Mouse (Mus musculus): ENCODE measurements around the gene Gm813. TPM values are rescaled to one million over a fixed set of nuclear protein-coding genes. Genes with fewer than 3 reads are reported as not detected.

The Gm813 gene
- polyA plus RNA-seq, 1 experiment: not detected

- Histone ChIP-seq H3K4me3 (no peak within 1 kb of the TSS), H3K27me3 (ENCODE audit: control insufficient read depth, insufficient read depth, insufficient read length) (peaks cover 18% of the 10 kb centered on the region), H3K79me2 (ENCODE audit: control insufficient read depth, insufficient read depth) (no peaks in the 10 kb centered on the region), H3ac (ENCODE audit: control insufficient read depth, insufficient read length) (no peak within 1 kb of the TSS), H3K4me2 (ENCODE audit: low read depth) (no peak within 1 kb of the TSS), H3K36me3 (ENCODE audit: control insufficient read depth, insufficient read depth) (no peaks in the 10 kb centered on the region)
- TF ChIP-seq TCF3 (IDR thresholded peaks at IDR 0.05; ENCODE audit: insufficient read length, low read depth): no peak
- TF ChIP-seq SRF (IDR thresholded peaks at IDR 0.05; ENCODE audit: control insufficient read depth, insufficient read length, low read depth): no peak
- no peak for TF ChIP-seq TCF12 (IDR thresholded peaks at IDR 0.05; ENCODE audit: insufficient read depth, poor library complexity, severe bottlenecking)
- TF ChIP-seq MYOD1 (IDR thresholded peaks at IDR 0.05; ENCODE audit: control insufficient read depth in 1 of 3, insufficient read length in 2 of 3, low read depth in 2 of 3): no peak
- TF ChIP-seq POLR2A (IDR thresholded peaks at IDR 0.05; ENCODE audit: insufficient read length, low read depth): no peak
- TF ChIP-seq POLR2AphosphoS2 (IDR thresholded peaks at IDR 0.05; ENCODE audit: insufficient read length, low read depth): no peak
- TF ChIP-seq REST (IDR thresholded peaks at IDR 0.05; ENCODE audit: insufficient read depth, insufficient read length): no peak
- no peak for TF ChIP-seq E2F4 (IDR thresholded peaks at IDR 0.05; ENCODE audit: insufficient read depth)
- TF ChIP-seq MYOG (IDR thresholded peaks at IDR 0.05; ENCODE audit: control insufficient read depth in 1 of 3, insufficient read depth in 1 of 3, insufficient read length in 2 of 3, low read depth in 2 of 3): no peak
- TF ChIP-seq USF1 (IDR thresholded peaks at IDR 0.05; ENCODE audit: low read depth): no peak
- no peak for TF ChIP-seq MAX (IDR thresholded peaks at IDR 0.05; ENCODE audit: low read depth)
Observed at GRCm38 (mm10) chr16:58638689-58639175, 22.0 kb upstream of the Gm813 start, which contains the start of gene E330017A01Rik. E330017A01Rik (minus strand) TSS chr16:58638739.

- TF ChIP-seq CEBPB (IDR thresholded peaks at IDR 0.05; ENCODE audit: insufficient read depth, poor library complexity, severe bottlenecking): 0 out of 2 replicates have a peak, but pooled peaks have one; percentile 58
- no peak for TF ChIP-seq REST (IDR thresholded peaks at IDR 0.05; ENCODE audit: insufficient read depth, insufficient read length)
- no peak overlapping the region for H3K4me3 ChIP-seq
Observed at GRCm38 (mm10) chr16:58638016-58638415, 21.2 kb upstream of the Gm813 start.

GRCm38 (mm10) chr16:58637448-58637847, 20.7 kb upstream of the Gm813 start:
- no peak overlapping the region for H3ac ChIP-seq (ENCODE audit: control insufficient read depth, insufficient read length)
- no peak for TF ChIP-seq TCF3 (IDR thresholded peaks at IDR 0.05; ENCODE audit: insufficient read length, low read depth)
- TF ChIP-seq TCF12 (IDR thresholded peaks at IDR 0.05; ENCODE audit: insufficient read depth, poor library complexity, severe bottlenecking): no peak
- no peak for TF ChIP-seq USF1 (IDR thresholded peaks at IDR 0.05; ENCODE audit: low read depth)
- TF ChIP-seq MYOD1 (IDR thresholded peaks at IDR 0.05; ENCODE audit: control insufficient read depth in 1 of 3, insufficient read length in 2 of 3, low read depth in 2 of 3): no peak
- TF ChIP-seq POLR2AphosphoS2 (IDR thresholded peaks at IDR 0.05; ENCODE audit: insufficient read length, low read depth): no peak
- no peak for TF ChIP-seq CEBPB (IDR thresholded peaks at IDR 0.05; ENCODE audit: insufficient read depth, poor library complexity, severe bottlenecking)
- TF ChIP-seq E2F4 (IDR thresholded peaks at IDR 0.05; ENCODE audit: insufficient read depth): no peak
- no peak for TF ChIP-seq POLR2A (IDR thresholded peaks at IDR 0.05; ENCODE audit: insufficient read length, low read depth)
- no peak for TF ChIP-seq MAX (IDR thresholded peaks at IDR 0.05; ENCODE audit: low read depth)
- no peak for TF ChIP-seq SRF (IDR thresholded peaks at IDR 0.05; ENCODE audit: control insufficient read depth, insufficient read length, low read depth)
- no peak for TF ChIP-seq MYOG (IDR thresholded peaks at IDR 0.05; ENCODE audit: control insufficient read depth in 1 of 3, insufficient read depth in 1 of 3, insufficient read length in 2 of 3, low read depth in 2 of 3)
- TF ChIP-seq REST (IDR thresholded peaks at IDR 0.05; ENCODE audit: insufficient read depth, insufficient read length): no peak
- peaks cover 19% of the 10 kb centered on the region for H3K27me3 ChIP-seq (ENCODE audit: control insufficient read depth, insufficient read depth, insufficient read length)
- H3K4me2 ChIP-seq (ENCODE audit: low read depth): no peak overlapping the region
- H3K36me3 ChIP-seq (ENCODE audit: control insufficient read depth, insufficient read depth): no peaks in the 10 kb centered on the region
- H3K79me2 ChIP-seq (ENCODE audit: control insufficient read depth, insufficient read depth): no peaks in the 10 kb centered on the region
- H3K4me3 ChIP-seq: no peak overlapping the region

More at GRCm38 (mm10) chr16:58638016-58638415, 21.2 kb upstream of the Gm813 start:
- H3ac ChIP-seq (ENCODE audit: control insufficient read depth, insufficient read length): no peak overlapping the region
- no peak overlapping the region for H3K4me2 ChIP-seq (ENCODE audit: low read depth)
- H3K27me3 ChIP-seq (ENCODE audit: control insufficient read depth, insufficient read depth, insufficient read length): peaks cover 19% of the 10 kb centered on the region
- H3K36me3 ChIP-seq (ENCODE audit: control insufficient read depth, insufficient read depth): no peaks in the 10 kb centered on the region
- no peaks in the 10 kb centered on the region for H3K79me2 ChIP-seq (ENCODE audit: control insufficient read depth, insufficient read depth)

- H3K79me2 ChIP-seq (ENCODE audit: control insufficient read depth, insufficient read depth): no peaks in the 10 kb centered on the region
- H3K36me3 ChIP-seq (ENCODE audit: control insufficient read depth, insufficient read depth): no peaks in the 10 kb centered on the region
- TF ChIP-seq REST (IDR thresholded peaks at IDR 0.05; ENCODE audit: insufficient read depth, insufficient read length) (no peak), SRF (IDR thresholded peaks at IDR 0.05; ENCODE audit: control insufficient read depth, insufficient read length, low read depth) (no peak), TCF12 (IDR thresholded peaks at IDR 0.05; ENCODE audit: insufficient read depth, poor library complexity, severe bottlenecking) (no peak), MYOD1 (IDR thresholded peaks at IDR 0.05; ENCODE audit: control insufficient read depth in 1 of 3, insufficient read length in 2 of 3, low read depth in 2 of 3) (no peak), USF1 (IDR thresholded peaks at IDR 0.05; ENCODE audit: low read depth) (no peak), CEBPB (IDR thresholded peaks at IDR 0.05; ENCODE audit: insufficient read depth, poor library complexity, severe bottlenecking) (no peak)
- H3ac ChIP-seq (ENCODE audit: control insufficient read depth, insufficient read length): no peak overlapping the region
- H3K27me3 ChIP-seq (ENCODE audit: control insufficient read depth, insufficient read depth, insufficient read length): peaks cover 19% of the 10 kb centered on the region
- no peak overlapping the region for H3K4me3 ChIP-seq
- H3K4me2 ChIP-seq (ENCODE audit: low read depth): no peak overlapping the region
Observed at GRCm38 (mm10) chr16:58635866-58636265, 19.1 kb upstream of the Gm813 start.

GRCm38 (mm10) chr16:58629736-58630135, 13.0 kb upstream of the Gm813 start:
- Histone ChIP-seq H3K36me3 (ENCODE audit: control insufficient read depth, insufficient read depth) (no peaks in the 10 kb centered on the region), H3K4me3 (no peak overlapping the region)

More at GRCm38 (mm10) chr16:58629736-58630135, 13.0 kb upstream of the Gm813 start:
- peaks cover 19% of the 10 kb centered on the region for H3K27me3 ChIP-seq (ENCODE audit: control insufficient read depth, insufficient read depth, insufficient read length)
- H3K4me2 ChIP-seq (ENCODE audit: low read depth): no peak overlapping the region
- H3ac ChIP-seq (ENCODE audit: control insufficient read depth, insufficient read length): no peak overlapping the region
- H3K79me2 ChIP-seq (ENCODE audit: control insufficient read depth, insufficient read depth): no peaks in the 10 kb centered on the region
- TF ChIP-seq SRF (IDR thresholded peaks at IDR 0.05; ENCODE audit: control insufficient read depth, insufficient read length, low read depth) (no peak), REST (IDR thresholded peaks at IDR 0.05; ENCODE audit: insufficient read depth, insufficient read length) (no peak), CEBPB (IDR thresholded peaks at IDR 0.05; ENCODE audit: insufficient read depth, poor library complexity, severe bottlenecking) (no peak), E2F4 (IDR thresholded peaks at IDR 0.05; ENCODE audit: insufficient read depth) (no peak), TCF3 (IDR thresholded peaks at IDR 0.05; ENCODE audit: insufficient read length, low read depth) (no peak)
